Mouse (Mus musculus) liver, embryonic 15.5 days (tissue): ENCODE results near the gene Fam117a. TPM values are rescaled to one million over a fixed set of nuclear protein-coding genes. Genes with fewer than 3 reads are reported as not detected.
"Not testable (repeated sequence)": the region's sequence is repeated elsewhere in the genome, so short reads cannot be mapped to it uniquely, and the experiment has no call there.

ENCODE experiments used
- ATAC-seq: fragments of 200-750 bp; cut with Nextera tagmentation; 2 replicates; pipeline ENCODE4 v1.8.0; 2017; ENCODE audit warnings: moderate number of reproducible peaks, mild to moderate bottlenecking, moderate library complexity; ENCODE audit not compliant: insufficient read depth
- H3K27ac ChIP-seq: fragments of 300-500 bp; sonication (generic); replicated peaks from 2 replicates; pipeline ENCODE4 v1.5.1; 2015; ENCODE audit warnings: mild to moderate bottlenecking, inconsistent platforms
- H3K27me3 ChIP-seq: fragments of 300-500 bp; sonication (generic); 2 replicates; pipeline ENCODE4 v1.6.1; 2015; ENCODE audit warnings: mild to moderate bottlenecking, inconsistent platforms
- H3K36me3 ChIP-seq: fragments of 300-500 bp; sonication (generic); replicated peaks from 2 replicates; pipeline ENCODE4 v1.6.1; 2015; ENCODE audit warnings: moderate library complexity, mild to moderate bottlenecking, inconsistent platforms
- H3K4me1 ChIP-seq: fragments of 300-500 bp; sonication (generic); replicated peaks from 2 replicates; pipeline ENCODE4 v1.6.1; 2015; ENCODE audit warnings: inconsistent platforms
- H3K4me2 ChIP-seq: fragments of 300-500 bp; sonication (generic); 2 replicates; pipeline ENCODE4 v1.6.1; 2015; ENCODE audit warnings: moderate library complexity, mild to moderate bottlenecking, inconsistent platforms
- H3K4me3 ChIP-seq: fragments of 300-500 bp; sonication (generic); replicated peaks from 2 replicates; pipeline ENCODE4 v1.5.1; 2015; ENCODE audit warnings: mild to moderate bottlenecking, inconsistent platforms
- H3K9ac ChIP-seq: fragments of 300-500 bp; sonication (generic); 2 replicates; pipeline ENCODE4 v1.6.1; 2015; ENCODE audit warnings: moderate library complexity, mild to moderate bottlenecking, inconsistent platforms
- H3K9me3 ChIP-seq: fragments of 300-500 bp; sonication (generic); replicated peaks from 2 replicates; pipeline ENCODE4 v1.6.1; 2016; ENCODE audit warnings: inconsistent platforms
- WGBS: fragments of 180-500 bp; shearing (Covaris S2); methylation state at CpG from one replicate; pipeline ENCODE4 v1.1.7; 2015; ENCODE audit warnings: mixed read lengths; ENCODE audit not compliant: insufficient replicate concordance; 5-methylcytosine and 5-hydroxymethylcytosine counted together
- polyA plus RNA-seq: library from polyadenylated mRNA; unstranded; fragments of >200 nt; fragmentation: Nextera tagmentation; extraction: Ambion mirVana; gene quantifications from 2 replicates; pipeline ENCODE4 v1.2.1, GENCODE M21; 2015

Gene Fam117a
- polyA plus RNA-seq, 1 experiment from 2014 or later = 75.3 TPM

- not testable (repeated sequence) for H3K4me1 ChIP-seq, H3K9ac ChIP-seq, H3K9me3 ChIP-seq, H3K27ac ChIP-seq, H3K36me3 ChIP-seq, H3K4me3 ChIP-seq, ATAC-seq, H3K4me2 ChIP-seq
- 60% methylated on average over 5 of the region's 5 CpGs for WGBS
- peaks cover 16% of the 10 kb centered on the region; the same call in 1 of the 2 replicates for H3K27me3 ChIP-seq
Observed at GRCm38 (mm10) chr11:95406398-95406797, 69.6 kb downstream of the Fam117a start.

GRCm38 (mm10) chr11:95409450-95410112 is 72.8 kb downstream of the Fam117a start:
- Histone ChIP-seq H3K9ac (no peak overlapping the region), H3K27ac (no peak overlapping the region), H3K27me3 (peaks cover 10% of the 10 kb centered on the region), H3K4me1 (peaks cover 5% of the 10 kb centered on the region), H3K4me2 (no peak overlapping the region), H3K9me3 (no peaks in the 10 kb centered on the region), H3K4me3 (no peak overlapping the region), H3K36me3 (no peaks in the 10 kb centered on the region)
- ATAC-seq = no peak
- WGBS = 67% methylated on average over 10 of the region's 10 CpGs

DNA sequence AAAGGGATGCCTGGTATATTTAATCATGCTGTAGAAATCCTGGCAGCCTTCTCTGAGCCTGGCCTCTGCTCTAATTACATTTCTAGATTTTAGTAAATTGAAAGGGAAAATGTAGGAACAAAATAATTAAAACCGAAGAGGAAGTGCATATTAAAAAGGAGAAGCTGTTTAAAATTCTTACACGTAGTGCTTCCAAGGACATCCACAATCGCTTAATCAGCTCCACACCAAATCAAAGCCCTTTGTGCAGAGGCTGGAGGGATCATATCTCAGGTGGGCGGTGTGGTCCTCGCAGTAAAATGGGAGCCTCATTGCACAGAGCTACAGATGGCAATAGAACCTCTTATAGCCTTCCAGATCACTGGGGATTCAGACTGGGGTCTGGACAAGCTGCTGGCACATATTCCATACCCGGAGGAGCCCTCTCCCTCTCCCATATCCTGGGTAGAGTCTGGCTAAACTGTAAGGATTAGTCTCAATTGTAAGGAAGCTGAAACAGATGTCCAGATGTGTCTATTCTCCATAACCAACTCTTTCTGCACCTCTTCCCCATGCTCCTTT is 74.7 kb downstream of the Fam117a start:
- Histone ChIP-seq H3K4me2 (no peak overlapping the region), H3K9ac (no peak overlapping the region), H3K4me3 (no peak overlapping the region), H3K9me3 (no peaks in the 10 kb centered on the region), H3K27ac (no peak overlapping the region), H3K36me3 (no peaks in the 10 kb centered on the region), H3K27me3 (peaks cover 10% of the 10 kb centered on the region), H3K4me1 (peaks cover 19% of the 10 kb centered on the region)
- 49% methylated on average over 6 of the region's 6 CpGs for WGBS
- no peak for ATAC-seq

GRCm38 (mm10) chr11:95412615-95413014 is 75.8 kb downstream of the Fam117a start:
- Histone ChIP-seq H3K4me2 (no peak overlapping the region), H3K9me3 (no peaks in the 10 kb centered on the region), H3K4me1 (peaks cover 30% of the 10 kb centered on the region), H3K9ac (no peak overlapping the region), H3K36me3 (no peaks in the 10 kb centered on the region), H3K27me3 (peaks cover 10% of the 10 kb centered on the region), H3K27ac (no peak overlapping the region), H3K4me3 (no peak overlapping the region)
- WGBS = 85% methylated on average over 3 of the region's 3 CpGs
- no peak for ATAC-seq

DNA sequence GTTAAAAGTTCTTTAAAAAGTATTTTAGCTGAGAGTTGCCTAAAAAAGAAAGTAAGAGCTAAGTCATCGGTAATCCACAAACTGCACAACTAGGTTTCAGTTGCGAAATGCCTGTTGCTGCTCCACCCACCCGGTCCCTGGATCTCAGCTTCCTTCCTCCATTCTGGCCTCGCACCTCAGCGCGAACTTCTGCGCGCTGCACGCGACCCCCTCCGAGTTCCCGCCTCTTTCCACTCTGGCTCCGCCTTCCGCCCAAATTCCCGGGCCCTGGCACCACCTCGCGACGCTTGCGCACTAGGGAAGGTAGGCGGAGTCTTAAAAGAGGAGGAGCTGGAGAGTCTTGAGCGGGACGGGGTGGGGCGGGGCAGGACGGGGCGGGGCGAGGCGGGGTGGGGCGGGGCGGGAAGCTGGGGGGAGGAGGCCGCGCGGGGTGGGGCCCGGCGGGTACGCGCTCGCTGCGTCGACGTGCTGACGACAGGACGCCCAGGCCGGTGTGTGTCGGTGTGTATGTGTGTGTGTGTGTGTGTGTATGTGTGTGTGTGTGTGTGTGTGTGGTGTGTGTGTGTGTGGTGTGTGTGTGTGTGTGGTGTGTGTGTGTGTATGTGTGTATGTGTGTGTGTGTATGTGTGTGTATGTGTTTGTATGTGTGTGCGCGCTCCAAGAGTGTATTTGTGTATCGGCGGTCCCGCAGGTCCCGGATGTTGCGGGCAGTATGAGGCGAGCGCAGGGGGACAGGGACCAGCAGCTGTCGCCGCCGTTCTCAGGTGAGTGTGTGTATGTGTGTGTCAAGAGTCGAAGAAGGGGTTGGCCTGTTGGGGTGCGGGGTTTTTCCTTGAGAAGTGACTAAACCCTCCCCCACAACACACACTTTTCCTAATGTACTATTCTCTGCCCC is 77.1 kb downstream of the Fam117a start, which contains the start of gene Spop:
Spop (plus strand) TSS at position 440 of the 895 bp plus-strand sequence.
- H3K9me3 ChIP-seq = no peaks in the 10 kb centered on the region
- H3K27me3 ChIP-seq = peaks cover 10% of the 10 kb centered on the region
- H3K4me2 ChIP-seq = peak within 1 kb of the TSS; percentile 81
- H3K27ac ChIP-seq = peak within 1 kb of the TSS; percentile 92
- H3K4me1 ChIP-seq = peaks cover 34% of the 10 kb centered on the region
- ATAC-seq = peak; percentile 88
- H3K36me3 ChIP-seq = peaks cover 6% of the 10 kb centered on the region; the same call in 1 of the 2 replicates
- peak within 1 kb of the TSS; percentile 70 for H3K4me3 ChIP-seq
- peak within 1 kb of the TSS; percentile 77 for H3K9ac ChIP-seq
- WGBS = 1% methylated on average over 58 of the region's 58 CpGs

DNA sequence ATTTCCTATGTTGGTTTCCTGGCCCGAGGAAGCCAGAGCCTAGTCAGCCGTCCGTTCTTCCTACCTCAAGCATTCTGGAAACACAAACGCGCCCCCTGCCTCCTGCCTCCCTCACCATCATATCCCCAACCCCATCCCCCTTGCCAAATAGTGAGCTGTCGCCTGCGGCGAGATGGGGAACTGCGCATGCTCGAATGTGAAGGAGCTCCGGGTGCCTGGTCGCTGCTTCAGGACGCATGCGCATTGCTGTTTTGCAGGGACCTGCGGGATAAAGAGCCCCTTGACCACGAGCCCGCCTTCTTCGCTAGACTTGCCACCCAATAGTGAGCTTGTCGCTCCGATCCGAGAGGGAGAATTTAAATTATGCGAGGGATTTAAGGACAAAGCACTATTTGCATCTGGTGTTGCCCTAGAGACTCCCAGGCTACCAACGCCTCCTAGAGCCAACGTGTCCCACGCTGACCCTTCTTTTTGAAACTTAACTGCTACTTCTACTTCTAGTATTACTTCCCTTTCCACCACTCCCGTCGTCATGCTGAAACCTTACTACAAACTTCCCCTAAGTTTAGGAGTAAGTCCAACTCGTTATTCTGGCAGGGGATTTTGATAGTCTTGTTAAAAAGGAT is 77.8 kb downstream of the Fam117a start:
- H3K4me1 ChIP-seq = peaks cover 34% of the 10 kb centered on the region
- peaks cover 6% of the 10 kb centered on the region; the same call in 1 of the 2 replicates for H3K36me3 ChIP-seq
- peak overlapping the region; percentile 70 for H3K4me3 ChIP-seq
- peak overlapping the region; percentile 81 for H3K4me2 ChIP-seq
- peak overlapping the region; percentile 77 for H3K9ac ChIP-seq
- peaks cover 10% of the 10 kb centered on the region for H3K27me3 ChIP-seq
- ATAC-seq = peak; percentile 75
- H3K27ac ChIP-seq = peak overlapping the region; percentile 92
- under 1% methylated on average over 28 of the region's 28 CpGs for WGBS
- no peaks in the 10 kb centered on the region for H3K9me3 ChIP-seq

- H3K27ac ChIP-seq = peak overlapping the region; percentile 92; the same call in 1 of the 2 replicates
- peak overlapping the region; percentile 81 for H3K4me2 ChIP-seq
- ATAC-seq = no peak
- H3K9ac ChIP-seq = 0 out of 2 replicates have a peak overlapping the region, but pooled peaks have one; percentile 77
- peak overlapping the region; percentile 70 for H3K4me3 ChIP-seq
- H3K27me3 ChIP-seq = peaks cover 10% of the 10 kb centered on the region
- H3K9me3 ChIP-seq = no peaks in the 10 kb centered on the region
- peaks cover 6% of the 10 kb centered on the region; the same call in 1 of the 2 replicates for H3K36me3 ChIP-seq
- H3K4me1 ChIP-seq = peaks cover 34% of the 10 kb centered on the region
Observed at GRCm38 (mm10) chr11:95415931-95416330, 79.1 kb downstream of the Fam117a start.

GRCm38 (mm10) chr11:95417341-95417740 is 80.5 kb downstream of the Fam117a start:
- Histone ChIP-seq H3K9me3 (no peaks in the 10 kb centered on the region), H3K4me3 (no peak overlapping the region), H3K9ac (no peak overlapping the region), H3K4me2 (no peak overlapping the region), H3K27me3 (peaks cover 7% of the 10 kb centered on the region), H3K27ac (no peak overlapping the region), H3K4me1 (peaks cover 34% of the 10 kb centered on the region), H3K36me3 (peaks cover 6% of the 10 kb centered on the region; the same call in 1 of the 2 replicates)
- ATAC-seq = no peak
- 85% methylated on average over 5 of the region's 5 CpGs for WGBS

DNA sequence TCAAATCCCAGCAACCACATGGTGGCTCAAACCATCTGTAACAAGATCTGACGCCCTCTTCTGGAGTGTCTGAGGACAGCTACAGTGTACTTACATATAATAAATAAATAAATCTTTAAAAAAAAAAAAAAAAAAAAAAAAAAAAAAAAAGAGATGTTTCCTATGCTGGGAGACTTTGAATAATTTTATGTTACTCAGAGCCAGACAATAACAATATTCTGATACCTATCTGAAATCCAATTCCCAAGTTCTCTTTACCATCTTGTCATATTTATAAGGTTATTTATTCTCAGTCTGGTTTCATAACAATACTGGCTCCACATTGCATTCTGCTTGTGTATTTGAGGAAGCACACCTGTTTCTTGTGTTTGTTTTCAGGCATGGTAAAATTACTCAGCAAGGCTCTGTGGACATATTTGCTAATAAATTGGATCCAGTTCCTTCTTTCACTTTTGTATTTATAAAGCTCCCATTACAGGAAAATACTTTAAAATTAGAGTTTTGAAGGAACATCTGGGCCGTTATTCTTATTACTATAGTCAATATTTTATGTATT is 84.1 kb downstream of the Fam117a start:
- Histone ChIP-seq H3K4me3 (no peak overlapping the region), H3K36me3 (peaks cover 6% of the 10 kb centered on the region; the same call in 1 of the 2 replicates), H3K4me2 (no peak overlapping the region), H3K9me3 (no peaks in the 10 kb centered on the region), H3K27me3 (no peaks in the 10 kb centered on the region), H3K4me1 (peaks cover 19% of the 10 kb centered on the region), H3K27ac (no peak overlapping the region), H3K9ac (no peak overlapping the region)
- ATAC-seq = no peak
- WGBS = 68% methylated on average over 2 of the region's 2 CpGs

DNA sequence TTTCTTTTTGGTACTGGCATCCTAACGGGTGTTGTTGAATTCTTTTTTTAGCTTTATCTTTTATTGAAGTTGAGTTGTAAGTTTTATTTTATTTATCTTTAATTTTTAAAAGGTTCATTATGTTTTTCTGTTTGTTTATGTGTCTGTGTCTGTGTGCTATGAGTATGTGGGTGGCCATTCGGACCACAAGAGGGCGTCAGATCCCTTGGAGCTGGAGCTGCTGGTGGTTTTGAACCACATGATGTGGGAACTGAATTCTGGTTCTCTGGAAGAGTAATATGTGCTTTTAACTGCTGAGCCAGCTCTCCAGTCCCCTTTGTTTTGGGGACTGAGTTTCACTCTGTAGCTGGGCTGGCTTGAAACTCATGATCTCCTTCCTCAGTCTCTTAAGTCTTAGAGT is 86.7 kb downstream of the Fam117a start:
- WGBS = 83% methylated on average over 3 of the region's 3 CpGs
- H3K9me3 ChIP-seq = no peaks in the 10 kb centered on the region
- peaks cover 5% of the 10 kb centered on the region; the same call in 1 of the 2 replicates for H3K36me3 ChIP-seq
- H3K9ac ChIP-seq = no peak overlapping the region
- no peak overlapping the region for H3K27ac ChIP-seq
- no peaks in the 10 kb centered on the region for H3K4me1 ChIP-seq
- H3K4me3 ChIP-seq = no peak overlapping the region
- no peak overlapping the region for H3K4me2 ChIP-seq
- ATAC-seq = no peak
- H3K27me3 ChIP-seq = no peaks in the 10 kb centered on the region
